Mouse (Mus musculus) naive thymus-derived CD4-positive, alpha-beta T cell, adult 2 months (primary cell): ENCODE results near the gene Kcnk15.

Experiments
- DNase-seq: peaks from one replicate; pipeline ENCODE4 v3.0.0-alpha.2; 2011; ENCODE audit warnings: low read depth

Kcnk15 gene

DNA sequence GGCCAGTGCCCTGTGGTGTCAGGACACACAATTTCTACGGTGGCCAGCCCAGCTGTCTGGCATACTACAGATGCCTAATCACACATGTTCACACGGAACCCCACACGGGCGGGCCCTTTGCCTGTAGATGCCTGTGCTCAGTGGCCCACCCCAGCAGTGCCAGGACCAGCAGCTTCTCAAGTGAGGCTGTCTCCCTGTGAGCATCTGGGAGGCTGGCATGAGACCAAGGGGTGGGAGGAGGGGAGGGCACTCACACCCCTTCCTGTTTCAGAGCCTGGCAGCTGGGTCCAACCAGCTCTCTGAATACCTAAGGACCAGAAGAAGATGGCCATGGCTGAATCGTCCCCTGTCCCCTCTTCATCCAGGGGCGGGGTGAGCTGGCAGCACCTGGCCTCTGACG lies 22.0 kb downstream of the Kcnk15 start:
- DNase-seq: no peak

GRCm38 (mm10) chr2:163876830-163877498 lies 23.5 kb downstream of the Kcnk15 start:
- no peak for DNase-seq

DNA sequence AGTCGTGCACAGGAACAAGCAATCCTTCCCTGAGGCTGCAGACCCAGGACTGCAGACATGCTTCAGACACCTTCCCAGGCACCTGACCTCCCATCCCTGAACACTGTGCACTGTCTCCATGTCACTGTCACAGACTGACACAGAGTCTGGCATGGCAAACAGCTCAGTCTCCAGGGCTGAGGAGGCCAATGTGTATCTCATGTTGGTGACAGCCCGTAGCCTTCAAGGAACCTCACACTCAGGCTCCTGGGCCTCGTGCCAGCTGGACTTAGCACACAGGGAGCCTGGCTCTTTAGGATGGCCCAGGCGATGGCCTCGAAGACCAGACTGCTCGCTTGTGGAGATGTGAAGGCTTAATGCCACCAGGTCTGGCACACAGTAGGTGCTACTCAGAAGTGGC lies 27.4 kb downstream of the Kcnk15 start:
- DNase-seq: no peak

DNA sequence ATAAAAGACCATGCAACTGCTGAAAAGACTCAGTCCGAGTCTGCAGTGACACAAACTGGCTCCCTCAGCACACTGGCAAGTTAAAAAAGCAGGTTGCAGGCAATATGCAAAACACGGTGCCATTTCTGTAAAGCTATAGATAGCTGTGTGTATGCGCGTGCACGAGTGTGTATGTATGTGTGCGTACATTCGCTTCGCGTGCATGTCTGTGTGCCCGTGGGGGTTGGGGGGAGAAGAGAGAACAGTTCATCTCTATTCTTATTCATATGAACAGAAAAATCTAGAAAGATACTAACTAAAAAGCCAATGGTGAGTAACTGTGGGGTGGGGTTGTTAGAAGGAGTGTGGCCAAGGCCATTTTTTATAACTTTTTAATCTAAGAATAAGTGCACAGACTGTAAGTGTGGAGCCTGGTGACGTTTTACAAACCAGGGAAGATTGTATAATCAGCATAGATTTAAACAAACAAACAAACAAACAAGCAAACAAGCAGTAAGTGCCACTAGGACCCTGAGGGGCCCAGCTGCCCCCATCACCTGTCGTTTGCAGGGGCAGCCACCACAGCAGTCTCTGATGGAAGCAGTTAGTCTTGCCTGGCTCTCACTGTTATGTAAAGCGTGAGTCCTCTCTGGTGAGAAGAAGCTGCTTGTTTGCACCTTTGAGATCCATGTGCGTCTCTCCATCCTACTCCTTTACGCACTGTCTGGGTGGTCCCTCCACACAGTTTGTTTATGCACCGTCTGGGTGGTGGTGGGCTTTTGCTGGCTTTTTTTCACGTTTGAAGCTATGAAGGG lies 29.6 kb downstream of the Kcnk15 start:
- DNase-seq: no peak

DNA sequence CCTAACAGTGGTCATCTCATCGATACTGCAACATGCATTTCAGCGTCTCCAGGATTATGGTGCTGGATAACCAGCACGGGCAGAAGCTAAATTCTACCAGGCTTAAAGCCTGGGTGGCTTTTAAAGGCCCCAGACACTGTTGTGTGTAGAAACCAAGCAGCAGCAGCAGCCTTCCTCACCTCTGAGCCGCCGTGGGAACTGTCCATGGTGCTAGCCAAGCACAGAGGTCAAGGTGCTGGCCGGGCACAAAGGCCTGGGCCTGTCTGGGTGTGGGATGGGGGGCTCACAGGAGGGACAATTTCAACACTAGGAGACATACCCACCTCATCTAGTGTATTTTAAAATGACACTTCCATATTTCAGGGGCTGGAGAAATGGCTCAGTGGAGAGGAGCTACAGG lies 36.0 kb downstream of the Kcnk15 start:
- DNase-seq: no peak

GRCm38 (mm10) chr2:163890586-163890985 lies 37.1 kb downstream of the Kcnk15 start:
- DNase-seq: no peak

DNA sequence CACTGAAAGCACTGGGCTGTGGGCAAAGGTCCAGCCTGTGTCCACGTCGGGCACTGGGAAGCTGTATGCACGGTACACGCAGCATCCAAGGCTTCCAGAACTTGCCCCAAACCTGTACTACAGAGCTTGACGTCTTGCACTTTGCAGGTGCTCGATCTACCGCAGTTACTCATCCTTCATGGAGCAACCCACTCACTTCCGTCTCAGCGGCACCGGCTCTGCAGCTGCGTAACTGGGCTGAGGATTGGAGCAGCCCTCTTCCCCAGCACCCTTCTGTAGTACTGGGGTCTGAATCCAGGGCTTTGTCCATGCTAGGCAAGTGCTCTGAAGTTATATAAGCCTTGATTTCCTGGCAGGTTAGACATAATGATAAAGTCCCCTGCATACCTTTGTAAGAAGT lies 37.8 kb downstream of the Kcnk15 start:
- DNase-seq: no peak

DNA sequence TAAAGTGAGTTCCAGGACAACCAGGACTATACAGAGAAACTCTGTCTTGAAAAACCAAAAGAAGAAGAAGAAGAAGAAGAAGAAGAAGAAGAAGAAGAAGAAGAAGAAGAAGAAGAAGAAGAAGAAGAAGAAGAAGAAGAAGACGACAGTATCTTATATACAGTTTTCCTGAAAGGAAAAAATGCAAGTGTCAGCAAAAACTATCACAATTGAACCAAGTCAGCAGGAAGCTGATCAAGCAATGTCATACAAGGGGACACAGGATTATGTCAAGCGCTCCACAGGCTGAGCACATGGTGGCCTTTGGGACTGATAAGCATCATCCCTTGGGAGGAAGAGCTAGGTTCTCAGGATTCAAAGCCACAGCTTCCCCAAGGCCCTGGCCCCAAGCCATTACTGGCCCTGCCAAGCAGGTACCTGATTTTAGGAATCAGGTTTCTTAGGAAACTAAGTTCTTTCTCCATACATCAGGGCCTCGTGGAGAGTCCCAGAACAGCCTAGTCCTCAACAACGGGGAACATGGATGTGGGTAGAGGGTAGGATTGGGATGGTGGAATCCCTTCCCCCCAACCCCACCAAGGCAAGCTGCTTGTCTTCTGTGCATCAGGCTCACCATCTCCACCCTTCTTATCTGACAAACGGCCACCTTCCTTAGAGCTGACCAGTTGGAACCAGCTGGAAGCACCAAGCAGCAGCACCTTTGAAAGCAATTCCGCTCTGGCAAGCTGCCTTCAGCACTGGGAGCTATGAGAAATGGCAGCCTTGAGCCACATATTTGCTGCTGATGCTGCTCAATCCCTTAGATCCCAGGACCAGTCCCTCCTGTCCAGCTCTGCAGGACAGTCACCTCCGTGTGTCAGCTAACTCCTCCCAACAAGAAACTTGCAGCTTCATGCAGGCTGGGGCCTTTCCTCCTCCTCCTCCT lies 40.3 kb downstream of the Kcnk15 start:
- DNase-seq: no peak

DNA sequence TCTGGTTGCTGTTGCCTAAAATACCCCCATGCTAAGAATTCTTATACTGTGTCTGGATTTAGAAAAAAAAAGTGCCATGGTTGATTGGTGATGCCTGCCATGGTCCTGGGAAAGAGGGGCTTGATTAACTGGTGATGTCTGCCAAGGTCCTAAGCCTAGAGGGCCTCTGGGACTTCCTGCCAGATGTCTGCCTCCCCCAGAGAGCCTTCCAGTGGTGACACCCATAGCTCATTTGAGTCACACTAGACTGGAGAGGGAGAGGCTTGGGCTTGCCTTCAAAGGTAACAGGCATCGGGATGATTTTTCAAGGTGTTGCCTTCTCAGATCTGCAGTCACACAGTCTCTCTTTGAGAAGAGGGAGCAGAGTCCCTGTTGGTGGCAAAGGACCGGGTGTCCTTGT lies 41.7 kb downstream of the Kcnk15 start:
- DNase-seq: no peak

GRCm38 (mm10) chr2:163897026-163897425 lies 43.6 kb downstream of the Kcnk15 start:
- DNase-seq: no peak

- no peak for DNase-seq
Observed at GRCm38 (mm10) chr2:163897988-163898535, 44.6 kb downstream of the Kcnk15 start.

- DNase-seq: no peak
Observed at GRCm38 (mm10) chr2:163899910-163900411, 46.5 kb downstream of the Kcnk15 start.

DNA sequence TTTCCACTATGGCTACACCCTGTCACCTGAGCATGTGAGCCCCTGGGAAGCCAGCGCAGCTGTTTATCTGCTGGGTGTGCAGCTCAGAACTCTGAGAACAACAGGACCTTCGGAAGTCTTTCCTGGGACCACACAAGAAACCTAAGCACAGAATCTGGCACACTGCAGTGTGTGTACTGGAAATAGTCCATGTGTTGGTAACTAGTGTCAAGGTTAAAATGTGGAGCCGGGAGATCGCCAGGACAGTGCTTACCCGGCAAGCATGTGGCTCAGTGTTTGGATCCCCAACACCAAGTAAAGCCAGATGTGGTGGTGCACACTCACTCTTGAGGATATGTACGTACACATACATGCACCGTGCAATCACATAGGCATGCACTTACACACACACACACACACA lies 47.6 kb downstream of the Kcnk15 start:
- no peak for DNase-seq

DNA sequence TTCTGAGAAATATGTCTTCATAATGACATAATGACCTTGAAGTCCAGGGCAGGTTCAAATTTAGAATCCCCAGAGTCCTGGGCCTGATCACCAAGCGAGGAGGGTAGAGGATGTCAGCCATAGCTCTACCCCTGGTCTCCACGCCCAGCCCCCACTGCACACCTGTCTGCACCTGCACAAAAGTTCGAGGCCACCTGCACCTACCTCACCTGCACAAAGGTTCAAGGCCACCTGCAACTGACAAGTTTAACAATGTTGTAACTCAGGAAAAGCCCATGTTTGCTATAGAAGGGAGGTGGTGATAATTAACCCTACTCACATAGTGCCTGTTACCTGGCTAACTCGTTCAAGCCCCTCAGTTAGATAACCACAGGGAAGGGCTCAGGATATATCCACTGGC lies 49.0 kb downstream of the Kcnk15 start:
- DNase-seq: no peak

DNA sequence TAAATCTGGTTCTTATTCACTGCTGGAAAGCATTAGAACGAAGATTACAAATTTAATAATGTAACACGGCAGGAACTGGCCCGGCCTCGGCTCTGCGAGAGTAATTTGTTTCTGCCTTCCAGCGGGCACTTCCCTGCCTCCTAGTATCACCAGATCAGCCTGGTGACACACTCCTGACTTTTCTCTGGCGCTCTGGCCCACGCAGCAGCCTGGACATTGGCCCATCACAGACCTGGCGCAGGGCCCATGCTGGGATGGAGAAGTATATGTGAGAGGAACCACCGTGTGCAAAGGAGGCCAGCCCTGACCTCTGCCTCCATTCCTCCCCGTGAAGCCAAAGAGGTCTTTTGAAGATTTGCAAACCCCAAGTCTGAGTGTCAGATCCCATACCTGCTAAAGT lies 50.0 kb downstream of the Kcnk15 start:
- DNase-seq: no peak

GRCm38 (mm10) chr2:163904323-163904722 lies 50.9 kb downstream of the Kcnk15 start:
- DNase-seq: no peak

DNA sequence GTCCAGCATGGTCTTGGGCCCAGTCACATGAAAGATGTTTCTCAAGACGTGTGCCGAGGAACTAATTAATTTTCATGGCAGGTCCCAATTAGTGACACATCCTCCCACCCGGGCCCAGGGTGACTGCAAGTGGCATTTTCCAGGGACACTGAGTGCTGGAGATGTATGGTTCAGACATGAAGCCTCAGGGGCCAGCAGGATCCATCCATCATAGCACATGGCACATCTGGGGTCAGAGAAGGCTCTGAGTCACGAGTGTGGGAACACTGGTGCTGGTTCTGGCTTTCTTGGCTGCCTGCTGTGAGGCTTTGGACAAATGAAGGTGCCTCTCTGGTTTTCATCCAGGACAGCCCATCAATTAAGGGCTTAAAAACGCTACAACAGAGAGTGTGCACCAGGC lies 53.7 kb downstream of the Kcnk15 start:
- no peak for DNase-seq
